Comparison of ENCODE assay signal across 15 mouse cellular contexts in the genomic region with DNA sequence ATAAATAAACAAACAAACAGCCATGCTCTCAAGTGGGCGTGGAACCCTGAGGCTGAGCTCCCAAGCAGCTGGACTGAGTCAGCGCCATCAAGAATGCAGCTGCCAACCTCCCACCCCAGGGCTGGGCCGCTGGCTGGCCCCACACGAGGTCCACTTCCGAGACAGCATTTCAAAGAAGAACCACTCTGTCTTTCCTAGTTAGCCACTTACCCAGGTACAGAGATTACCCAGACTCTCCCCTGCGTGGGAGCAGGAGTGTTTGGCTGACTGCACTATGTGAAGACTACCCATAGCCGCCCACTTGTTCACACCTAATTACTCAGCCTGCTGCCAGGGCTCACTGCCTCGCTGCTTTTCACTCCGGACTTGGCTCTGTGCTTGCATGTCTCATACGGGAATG. TPM values are rescaled to one million over a fixed set of nuclear protein-coding genes. Genes with fewer than 3 reads are reported as not detected.
DNase-seq lines count a peak whose midpoint lies in the region; ATAC-seq and TF ChIP-seq lines count a peak whose summit lies in the region.
"Had no signal": no experiment of that assay in that cellular context is flagged by ENCODE, and none has a peak within 500 bp of the region (broad histone marks: within the 10 kb centered on the region; RNA-seq: fewer than 3 reads in every experiment).

No protein-coding gene starts in this region.

- H3K4me3 ChIP-seq in midbrain, postnatal 0 days (ENCODE audit: low read depth, low read length) = no peak overlapping the region
- H3K4me3 ChIP-seq: embryonic facial prominence, embryonic 12.5 days; intestine, embryonic 15.5 days; left cerebral cortex, adult 2 months; liver, embryonic 13.5 days; midbrain, embryonic 13.5 days had no signal

- peak; percentile 22 for DNase-seq in adrenal gland, postnatal 25 days
- no peak for DNase-seq in adrenal gland, adult 8-10 months
- peak; percentile 17 for DNase-seq in 3134 (ENCODE audit: extremely low read depth, insufficient read length, low spot score)
- peak; percentile 71 to 79 for DNase-seq in cerebellum, postnatal 25 days
- peak; percentile 30 to 67 for DNase-seq in kidney, postnatal 25 days
- no peak for DNase-seq in midbrain, postnatal 0 days (ENCODE audit: low spot score)
- DNase-seq in spleen, adult 12 weeks (ENCODE audit: low spot score) = no peak
- DNase-seq in testis, postnatal 14 days (ENCODE audit: low spot score) = no peak
- DNase-seq: liver, embryonic 13.5 days; thymus, postnatal 14 days had no signal

- no peaks in the 10 kb centered on the region for H3K4me1 ChIP-seq in midbrain, postnatal 0 days (ENCODE audit: insufficient read depth, low read length)
- H3K4me1 ChIP-seq: embryonic facial prominence, embryonic 12.5 days; intestine, embryonic 15.5 days; midbrain, embryonic 13.5 days had no signal

- H3K27me3 ChIP-seq in midbrain, postnatal 0 days (ENCODE audit: insufficient read depth, low read length) = no peaks in the 10 kb centered on the region
- H3K27me3 ChIP-seq: embryonic facial prominence, embryonic 12.5 days; intestine, embryonic 15.5 days; liver, embryonic 13.5 days; midbrain, embryonic 13.5 days had no signal

- H3K9ac ChIP-seq in midbrain, postnatal 0 days (replicated peaks; ENCODE audit: low read length, poor library complexity, severe bottlenecking) = no peak overlapping the region
- H3K9ac ChIP-seq: embryonic facial prominence, embryonic 12.5 days; intestine, embryonic 15.5 days; liver, embryonic 13.5 days; midbrain, embryonic 13.5 days had no signal

- no peak overlapping the region for H3K4me2 ChIP-seq in midbrain, postnatal 0 days (ENCODE audit: low read depth, low read length, poor library complexity, severe bottlenecking)
- H3K4me2 ChIP-seq: embryonic facial prominence, embryonic 12.5 days; intestine, embryonic 15.5 days; liver, embryonic 13.5 days; midbrain, embryonic 13.5 days had no signal

- no peaks in the 10 kb centered on the region for H3K9me3 ChIP-seq in midbrain, postnatal 0 days (ENCODE audit: low read length)
- H3K9me3 ChIP-seq: embryonic facial prominence, embryonic 12.5 days; intestine, embryonic 15.5 days; liver, embryonic 13.5 days; midbrain, embryonic 13.5 days had no signal

- TF ChIP-seq CTCF in midbrain, postnatal 0 days (IDR thresholded peaks at IDR 0.05) = no peak

- peaks cover 60% of the 10 kb centered on the region for H3K36me3 ChIP-seq in midbrain, postnatal 0 days (ENCODE audit: insufficient read depth, low read length)
- H3K36me3 ChIP-seq: embryonic facial prominence, embryonic 12.5 days; intestine, embryonic 15.5 days; liver, embryonic 13.5 days had no signal

- ATAC-seq in midbrain, postnatal 0 days (ENCODE audit: low FRiP score) = no peak
- ATAC-seq: intestine, embryonic 15.5 days; midbrain, embryonic 13.5 days had no signal

- 84% methylated on average over 10 of the region's 10 CpGs for WGBS in midbrain, postnatal 0 days

- no peak overlapping the region for H3K27ac ChIP-seq in midbrain, postnatal 0 days (ENCODE audit: low read depth, low read length)
- H3K27ac ChIP-seq: embryonic facial prominence, embryonic 12.5 days; intestine, embryonic 15.5 days; left cerebral cortex, adult 2 months; liver, embryonic 13.5 days; midbrain, embryonic 13.5 days had no signal

RNA-seq across cellular contexts. Expression of a gene that starts 26.5 kb away (rescaled TPM):
- 19.8 and 29.4 TPM in 2 replicates for total RNA-seq in adrenal gland, postnatal 25 days (2021)
- total RNA-seq in adrenal gland, adult 8-10 months (2022) = 10 to 100 TPM; 29.2 to 47.3 (median 37.2) TPM
- total RNA-seq in midbrain, postnatal 0 days (2014; rRNA removed) = 47.5 and 49.1 TPM in 2 replicates
- polyA plus RNA-seq in midbrain, postnatal 0 days (2015; fragmentation: Nextera tagmentation; extraction: Ambion mirVana) = 47.8 and 50.9 TPM in 2 replicates

RNA-seq across cellular contexts. Expression of a gene that starts 59.2 kb away (rescaled TPM):
- not detected in 2 replicates for total RNA-seq in adrenal gland, postnatal 25 days (2021)
- not detected for total RNA-seq in adrenal gland, adult 8-10 months (2022)
- 2.3 TPM in 1 of 2 replicates, not detected in the other for total RNA-seq in midbrain, postnatal 0 days (2014; rRNA removed)
- polyA plus RNA-seq in midbrain, postnatal 0 days (2015; fragmentation: Nextera tagmentation; extraction: Ambion mirVana) = 0.49 and 1.5 TPM in 2 replicates
- total RNA-seq: left cerebral cortex, adult 2 months; neutrophil, adult 5-6 weeks had no signal
- polyA plus RNA-seq: liver, embryonic 13.5 days had no signal

Comparison
In these comparisons a context has a peak if more than half of its experiments do, and no peak if none do; other contexts are left out.
1. DNase-seq: peak in adrenal gland, postnatal 25 days (single experiment), 3134 (single experiment), cerebellum, postnatal 25 days (2 of 2) and kidney, postnatal 25 days (2 of 2); none in adrenal gland, adult 8-10 months (single experiment), midbrain, postnatal 0 days (single experiment), spleen, adult 12 weeks (single experiment) and testis, postnatal 14 days (single experiment).